Mouse (Mus musculus): Measurements from ENCODE around the gene Pcgf2.
A peak's percentile ranks its signal among the peaks of the same experiment; 100 is the strongest.

Pcgf2 gene

DNA sequence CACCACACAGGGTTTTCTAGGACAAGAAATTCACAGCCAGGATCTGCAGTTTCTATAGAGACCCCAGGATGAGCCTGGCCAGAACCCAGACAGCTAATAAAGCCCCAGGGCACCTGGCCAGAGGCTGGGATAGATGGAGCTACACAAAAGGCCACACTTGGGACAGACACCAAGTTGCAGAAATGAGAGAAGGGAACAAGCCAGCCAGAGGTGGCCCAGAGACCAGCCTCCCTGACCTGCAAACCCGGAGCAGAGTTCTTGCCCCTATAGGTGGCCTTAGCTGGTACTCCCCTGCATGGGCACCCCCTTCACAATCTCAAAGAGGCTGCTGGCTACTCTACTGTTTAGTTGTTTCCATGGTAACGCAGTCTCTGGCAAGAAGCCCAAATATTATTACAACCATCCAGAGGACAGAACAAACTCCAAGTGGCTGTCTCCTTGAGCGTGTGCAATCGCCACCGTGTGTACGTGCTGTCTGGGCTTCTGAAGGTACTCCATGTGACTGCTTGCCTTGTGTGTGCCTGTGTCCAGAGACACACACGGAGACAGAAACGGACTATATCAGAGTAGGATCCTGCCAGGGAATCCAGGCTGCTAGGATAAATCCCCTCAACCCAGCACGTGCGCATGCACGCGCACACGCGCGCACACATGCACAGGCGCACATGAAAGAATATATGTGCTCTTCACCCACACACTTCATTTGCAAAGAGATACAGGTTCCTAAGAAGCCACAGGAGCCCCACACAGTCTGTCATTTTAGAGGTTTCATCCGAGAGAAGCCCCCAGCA, 5.2 kb downstream of the Pcgf2 start:
- peak in 1 of 2 experiments; percentile 75 for DNase-seq

DNA sequence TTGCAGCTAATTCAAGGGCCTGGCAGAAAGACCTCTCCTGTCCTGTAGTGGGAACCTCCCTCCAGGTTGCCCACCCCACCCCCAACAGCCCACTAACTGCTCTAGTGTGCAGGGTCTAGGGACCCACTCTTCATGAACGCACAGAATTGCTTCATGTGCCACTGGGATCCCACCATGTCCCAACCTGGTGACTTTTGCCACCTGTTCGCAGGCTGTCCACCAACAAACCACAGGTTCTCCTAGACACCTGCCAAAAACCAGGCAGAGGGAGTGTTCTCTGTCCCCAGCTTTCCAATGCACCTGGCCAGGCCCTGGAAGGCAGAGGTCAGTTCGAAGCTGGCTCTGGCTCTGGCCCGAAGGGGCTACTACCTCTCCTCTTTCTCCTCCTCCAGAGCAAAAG, 5.9 kb downstream of the Pcgf2 start:
- no peak for DNase-seq

DNA sequence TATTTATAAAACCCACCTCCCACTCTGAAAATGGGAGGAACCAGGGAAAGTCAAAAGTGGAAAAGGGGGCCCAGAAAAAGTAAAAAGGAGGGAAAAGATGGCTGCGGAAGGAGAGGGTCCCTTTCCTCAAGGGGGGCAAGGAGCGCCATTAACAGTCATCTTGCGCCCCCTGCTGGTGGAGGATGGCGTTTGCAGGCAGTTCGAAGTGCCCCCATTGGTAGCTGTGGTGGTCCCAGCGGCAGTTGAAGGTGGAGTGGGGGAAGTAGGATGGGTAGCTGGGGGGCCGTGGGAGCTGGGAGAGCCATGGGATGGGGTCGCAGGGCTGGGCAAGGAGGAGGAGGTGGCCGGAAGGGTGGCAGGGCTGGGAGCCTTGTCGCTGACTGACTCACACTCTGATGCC, 10.4 kb downstream of the Pcgf2 start:
- DNase-seq: peak in 1 of 2 experiments; percentile 57

DNA sequence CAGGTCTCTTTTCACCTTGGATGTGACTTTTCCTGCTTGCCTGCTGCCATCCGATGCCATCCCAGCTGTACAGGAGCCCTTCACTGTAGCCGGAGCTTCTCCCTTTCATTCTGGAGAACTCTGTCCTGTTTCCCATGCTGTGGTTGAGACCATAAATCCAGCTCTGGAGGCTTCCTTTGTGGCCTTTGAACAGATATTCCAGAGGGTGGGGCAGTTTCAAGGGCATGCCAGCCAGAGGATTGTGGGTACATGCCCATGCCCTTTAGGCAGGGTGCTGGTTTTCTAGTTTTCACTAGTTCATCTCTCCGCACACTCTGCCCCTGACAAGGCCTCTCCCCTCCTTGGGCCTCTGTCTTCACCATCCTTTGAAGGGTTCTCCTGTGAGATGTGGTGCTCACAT, 13.2 kb downstream of the Pcgf2 start:
- no peak for DNase-seq

DNA sequence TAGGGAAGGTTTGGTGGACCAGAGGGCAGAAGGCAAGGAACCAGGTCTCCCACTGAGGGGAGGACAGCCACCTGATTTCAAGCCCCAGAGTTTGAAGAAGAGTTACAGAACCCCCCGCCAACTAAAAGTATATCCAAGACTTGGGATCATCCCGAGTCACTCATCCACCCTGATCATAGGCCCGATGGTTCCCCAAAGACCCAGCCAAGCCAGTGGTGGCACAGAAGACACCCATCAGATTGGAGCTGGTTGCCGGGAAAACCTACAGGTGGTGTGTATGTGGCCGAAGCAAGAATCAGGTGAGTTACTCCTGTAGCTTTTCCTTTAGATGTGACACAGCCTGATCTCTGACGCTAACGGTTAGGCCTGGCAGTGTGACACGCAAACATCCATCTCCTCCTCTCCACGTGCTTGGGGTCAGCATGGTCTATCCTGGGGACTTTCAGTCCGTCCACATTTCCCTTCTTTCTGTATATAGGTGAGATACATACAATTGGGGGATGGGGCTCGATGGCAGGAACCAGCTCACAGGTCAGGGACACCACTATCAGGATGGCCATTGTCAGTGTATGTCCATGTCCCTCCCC, 13.9 kb downstream of the Pcgf2 start:
- DNase-seq: no peak

DNA sequence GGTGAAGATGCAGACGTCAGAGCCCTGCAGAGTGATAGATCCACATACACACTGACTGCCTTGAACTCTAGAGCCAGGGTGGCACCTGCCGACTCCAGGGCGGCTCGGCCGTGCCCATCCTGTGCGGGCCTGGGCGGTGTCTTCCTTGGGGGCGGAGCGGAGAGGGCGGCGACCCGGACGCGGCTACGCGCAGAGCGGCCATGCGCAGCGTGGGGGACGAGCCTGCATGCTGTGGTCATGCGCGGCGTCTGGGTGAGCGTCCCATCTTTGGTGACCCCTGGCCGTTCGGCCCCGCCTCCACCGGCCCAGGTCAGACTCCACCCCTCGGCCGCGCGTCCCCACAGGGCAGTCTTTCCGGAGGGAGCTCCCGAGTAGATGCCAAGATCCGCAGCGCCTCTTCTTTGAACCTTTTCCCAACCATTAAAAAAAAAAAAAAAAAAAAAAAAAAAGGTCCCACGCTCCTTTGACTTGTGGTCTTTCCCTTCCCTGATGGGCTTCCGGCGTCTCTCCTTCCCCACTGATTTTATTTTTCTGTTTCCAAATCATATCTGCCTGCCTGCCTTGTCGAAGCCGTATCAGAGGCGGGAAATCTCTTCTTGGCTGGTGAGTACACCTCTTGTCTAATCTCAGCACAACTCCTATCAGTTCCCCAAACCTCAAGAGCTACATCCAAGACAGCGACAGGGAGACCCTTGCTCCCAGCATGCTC, 14.5 kb downstream of the Pcgf2 start, which contains the start of gene Cisd3:
Cisd3 (plus strand) TSS at position 214 of the 709 bp plus-strand sequence.
- peak; percentile 98 to 99 for DNase-seq

DNA sequence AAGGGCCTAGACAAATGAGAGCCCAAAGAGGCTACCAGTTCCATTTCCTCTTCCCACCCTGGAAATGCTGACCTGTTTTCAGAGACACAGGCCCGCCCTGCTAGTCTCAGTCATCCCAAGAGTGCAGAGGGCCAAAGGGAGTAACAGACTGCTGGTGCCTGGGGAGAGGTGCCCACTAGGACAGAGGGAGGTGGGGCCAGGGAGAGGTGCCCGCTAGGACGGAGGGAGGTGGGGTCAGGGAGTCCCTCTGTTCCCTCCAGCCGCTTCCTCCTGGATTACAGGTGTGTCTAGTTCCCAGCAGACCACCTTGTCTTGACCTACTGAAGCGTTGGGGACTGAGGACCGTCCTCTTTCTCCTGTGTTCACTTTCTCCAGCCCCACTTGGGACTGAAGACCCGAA, 15.5 kb downstream of the Pcgf2 start:
- DNase-seq: no peak

DNA sequence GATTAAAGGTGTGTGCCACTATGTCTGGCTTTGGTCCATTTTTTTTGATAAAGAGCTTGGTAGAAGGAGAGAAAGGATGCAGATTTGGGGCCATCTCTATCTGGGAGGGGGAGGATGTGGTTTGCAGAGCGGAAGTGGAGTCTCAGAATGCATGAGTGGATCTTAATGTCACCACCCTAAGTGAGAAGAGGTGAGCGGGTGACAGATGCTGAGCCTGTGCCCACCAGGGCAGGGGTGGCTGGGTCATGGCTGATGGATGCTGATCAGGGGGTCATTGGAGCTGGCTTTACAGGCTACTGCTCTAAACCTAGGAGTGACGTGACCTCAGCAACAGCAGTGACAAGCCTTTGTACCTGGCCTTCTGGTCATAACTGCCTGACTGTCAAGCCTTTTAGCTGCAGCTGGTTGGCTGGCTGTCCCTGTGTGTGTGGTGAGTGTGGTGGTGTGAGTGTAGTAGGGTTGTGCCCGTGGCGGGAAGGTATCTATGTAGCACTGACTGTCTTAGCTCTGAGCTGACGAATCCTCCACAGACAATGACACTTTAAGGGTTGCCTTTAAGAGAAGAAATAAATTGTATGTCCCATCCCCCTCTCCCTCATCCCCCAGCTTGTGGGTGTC, 16.1 kb downstream of the Pcgf2 start:
- DNase-seq: no peak

DNA sequence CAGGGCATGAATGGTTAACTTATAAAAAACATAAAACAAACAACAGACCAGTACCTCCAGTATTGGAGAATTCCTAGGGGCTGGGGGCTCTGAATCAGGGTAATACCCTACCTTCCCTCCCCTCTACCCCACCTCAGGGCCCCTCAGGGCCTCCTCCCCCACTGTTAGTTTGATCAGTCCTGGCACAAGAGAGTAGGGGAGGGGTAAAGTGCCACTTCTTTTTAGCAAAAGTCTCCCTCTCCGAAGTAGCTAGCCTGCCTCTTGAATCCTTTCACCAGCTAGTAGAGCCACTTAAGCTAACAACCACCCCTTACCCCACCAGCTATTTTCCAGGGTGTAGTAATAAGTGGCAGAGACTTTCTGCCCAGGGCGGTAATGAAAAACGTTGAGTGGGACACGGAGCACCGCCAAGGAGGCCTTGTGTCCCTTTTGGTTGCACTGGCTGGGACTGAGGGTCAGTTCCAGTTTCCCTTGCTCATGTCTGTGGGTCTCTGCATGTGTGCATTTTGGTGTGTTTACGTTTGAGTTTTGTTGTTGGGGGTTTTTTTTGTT, 17.7 kb downstream of the Pcgf2 start:
- peak; percentile 74 to 83 for DNase-seq

DNA sequence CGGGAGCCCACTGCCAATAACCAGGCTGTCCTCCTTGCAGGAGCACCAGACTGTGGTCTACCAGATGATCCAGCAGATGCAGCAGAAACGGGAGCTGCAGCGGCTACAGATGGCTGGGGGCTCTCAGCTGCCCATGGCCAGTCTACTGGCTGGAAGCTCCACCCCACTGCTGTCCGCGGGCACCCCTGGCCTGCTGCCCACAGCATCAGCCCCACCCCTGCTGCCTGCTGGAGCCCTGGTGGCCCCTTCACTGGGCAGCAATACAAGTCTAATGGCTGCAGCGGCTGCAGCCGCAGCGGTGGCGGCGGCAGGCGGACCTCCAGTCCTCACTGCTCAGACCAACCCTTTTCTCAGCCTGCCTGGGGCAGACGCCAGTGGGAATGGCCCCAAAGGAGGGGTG, 19.9 kb downstream of the Pcgf2 start:
- DNase-seq: peak; percentile 57 to 72

DNA sequence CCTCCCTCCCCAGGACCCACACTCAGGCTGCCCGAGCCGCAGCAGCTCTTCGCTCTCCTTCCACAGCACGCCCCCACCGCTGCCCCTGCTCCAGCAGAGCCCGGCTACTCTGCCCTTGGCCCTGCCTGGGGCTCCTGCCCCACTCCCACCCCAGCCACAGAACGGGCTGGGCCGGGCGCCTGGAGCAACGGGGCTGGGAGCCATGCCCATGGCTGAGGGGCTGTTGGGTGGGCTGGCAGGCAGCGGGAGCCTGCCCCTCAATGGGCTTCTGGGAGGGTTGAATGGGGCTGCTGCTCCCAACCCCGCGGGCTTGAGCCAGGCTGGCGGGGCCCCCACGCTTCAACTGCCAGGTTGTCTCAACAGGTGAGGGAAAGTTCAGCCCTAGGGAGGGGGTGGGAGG, 22.0 kb downstream of the Pcgf2 start:
- no peak for DNase-seq

DNA sequence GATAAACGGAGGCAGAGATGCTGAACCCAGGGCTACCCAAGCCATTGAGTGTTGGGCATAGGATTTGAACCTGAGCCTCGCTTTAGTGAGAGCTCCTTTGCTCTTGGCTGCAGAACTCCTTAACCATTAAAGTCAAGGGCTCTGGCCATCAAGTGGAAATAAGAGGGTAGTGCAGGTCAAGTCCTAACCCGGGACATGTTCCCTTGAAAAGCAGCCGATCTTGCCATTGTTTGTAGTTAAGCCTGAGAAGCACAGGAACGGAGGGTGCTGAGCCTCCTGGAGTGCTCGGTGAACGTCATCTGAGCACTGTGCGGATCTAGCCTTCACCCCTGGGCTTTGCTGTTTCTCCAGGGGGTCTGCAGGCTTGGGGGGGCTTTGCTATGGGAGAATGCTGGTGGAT, 22.5 kb downstream of the Pcgf2 start:
- DNase-seq: peak; percentile 33 to 57

DNA sequence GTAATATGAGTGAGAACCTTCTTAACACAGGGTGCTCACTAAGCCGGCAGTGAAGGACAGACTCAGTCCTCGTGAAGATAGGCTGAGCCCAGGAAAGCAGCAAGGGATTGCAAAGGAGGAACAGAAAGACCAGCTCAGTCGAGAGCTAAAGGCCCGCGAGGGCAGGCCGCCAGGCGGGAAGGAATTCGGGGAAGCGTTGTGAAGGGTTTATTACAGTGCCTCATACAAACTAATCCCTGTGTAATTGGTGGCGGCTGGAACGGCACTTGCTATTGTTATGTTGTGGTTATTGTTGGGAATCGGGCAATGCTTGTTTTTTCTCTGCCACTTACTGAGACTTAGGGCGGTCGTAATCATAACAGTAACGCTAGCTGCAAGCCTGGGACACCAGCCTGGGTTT, 22.9 kb downstream of the Pcgf2 start:
- peak in 1 of 2 experiments; percentile 22 for DNase-seq

DNA sequence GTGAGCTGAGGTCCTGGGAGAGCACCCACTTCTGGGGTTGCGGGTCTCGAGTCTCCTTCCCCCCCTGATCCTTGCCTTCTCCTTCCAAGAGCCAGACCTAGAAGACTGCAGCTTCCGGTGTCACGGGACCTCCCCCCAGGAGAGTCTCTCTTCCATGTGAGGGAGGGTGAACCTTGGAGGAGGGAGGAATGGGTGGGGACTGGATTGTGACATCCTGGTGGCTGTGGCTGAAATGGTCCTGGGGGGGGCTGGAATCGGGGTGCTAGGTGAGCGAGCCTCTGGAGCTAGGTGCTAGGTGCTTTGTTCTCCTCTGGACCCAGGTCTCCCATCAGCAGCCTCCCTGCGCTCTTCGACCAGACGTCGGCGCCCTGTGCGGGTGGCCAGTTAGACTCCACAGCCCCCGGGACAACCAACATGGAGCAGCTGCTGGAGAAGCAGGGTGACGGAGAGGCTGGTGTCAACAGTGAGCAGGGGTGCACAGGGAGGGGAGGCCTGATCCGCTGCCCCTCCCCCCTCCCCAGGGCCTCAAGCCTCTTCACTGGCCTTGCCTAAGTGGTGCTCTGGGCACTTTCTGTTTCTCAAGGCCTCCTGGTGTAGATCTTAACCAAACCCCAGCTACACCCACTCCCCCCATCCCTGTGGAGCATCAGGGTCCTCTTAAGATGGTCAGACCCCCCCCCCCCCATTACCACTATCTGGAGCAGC, 24.1 kb downstream of the Pcgf2 start:
- peak; percentile 50 to 68 for DNase-seq

DNA sequence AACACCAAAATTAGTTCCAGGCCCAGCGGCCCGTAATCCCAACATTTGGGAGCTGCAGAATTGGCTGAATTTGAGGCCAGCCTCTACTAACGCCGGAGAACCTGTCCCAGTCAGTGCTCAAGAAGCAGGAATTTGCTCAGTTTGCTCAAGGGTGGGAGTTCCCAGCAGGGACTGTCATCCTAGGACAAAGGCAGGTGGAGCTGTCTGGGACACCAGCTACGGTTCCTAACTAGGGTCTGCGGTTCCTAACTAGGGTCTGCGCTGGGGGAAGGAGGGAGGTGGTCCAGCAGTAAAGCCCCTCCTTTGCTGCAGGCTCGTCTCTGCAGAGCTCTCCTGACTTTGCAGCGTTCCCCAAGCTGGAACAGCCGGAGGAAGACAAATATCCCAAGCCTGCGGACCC, 27.1 kb downstream of the Pcgf2 start:
- DNase-seq: no peak

DNA sequence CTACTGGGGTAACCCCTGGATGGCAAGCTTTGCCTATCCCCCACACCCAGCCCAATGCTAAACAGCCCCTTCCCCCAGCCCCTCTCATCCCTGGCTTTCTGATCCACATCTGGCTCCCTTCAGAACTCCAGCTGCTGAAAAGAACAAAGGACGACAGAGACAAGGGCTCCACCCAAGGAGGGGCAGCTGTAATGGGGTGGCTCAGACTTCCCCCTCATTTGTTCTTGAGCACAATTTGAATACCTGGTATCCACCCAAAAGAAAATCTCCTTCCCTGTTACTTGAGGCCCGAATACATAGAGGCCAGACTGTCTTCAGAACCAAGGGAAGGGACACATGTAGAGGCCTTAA, 29.1 kb downstream of the Pcgf2 start:
- no peak for DNase-seq

DNA sequence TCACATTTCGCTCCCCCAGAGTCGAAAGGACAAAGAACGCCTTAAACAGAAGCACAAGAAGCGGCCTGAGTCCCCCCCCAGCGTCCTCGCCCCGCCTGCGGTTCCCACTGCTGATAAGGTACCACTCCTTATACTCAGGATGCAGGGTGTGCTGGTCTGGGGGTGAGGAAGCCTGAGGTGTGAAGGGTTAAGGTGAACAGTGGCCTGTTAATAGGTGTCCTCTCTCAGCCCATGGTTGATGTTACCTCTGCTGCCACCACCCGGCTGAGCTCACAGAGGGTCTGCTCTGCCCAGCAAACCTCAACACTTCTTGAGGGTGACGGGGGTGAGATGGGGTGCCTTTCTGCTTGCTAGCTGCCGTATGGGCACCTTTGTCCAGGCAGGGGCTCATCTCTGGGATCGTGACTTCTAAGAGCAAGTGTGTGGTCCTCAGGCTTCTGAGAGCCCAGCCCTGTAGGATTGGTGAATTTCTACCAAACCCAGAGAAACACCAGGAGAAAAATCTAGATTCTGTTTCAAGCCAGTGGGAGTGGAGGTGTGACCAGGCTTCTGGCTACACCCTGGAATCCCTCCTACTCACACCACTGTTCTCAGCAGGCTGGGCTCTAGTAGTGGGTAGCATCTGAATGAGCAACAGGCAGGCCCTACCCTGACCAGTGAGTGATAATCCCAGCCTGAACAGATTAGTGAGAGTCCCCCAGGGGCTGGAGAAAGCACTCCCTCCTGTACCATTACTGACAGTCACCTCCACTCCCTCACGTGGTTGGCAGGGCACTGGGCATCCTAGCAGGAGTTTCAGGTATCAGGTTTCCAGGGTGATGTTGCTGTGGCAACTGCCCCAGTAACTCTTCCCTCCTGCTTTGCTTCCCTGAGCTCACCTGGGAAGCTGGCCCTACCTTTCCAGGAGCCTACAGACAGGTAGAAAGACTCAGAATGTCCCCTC, 29.8 kb downstream of the Pcgf2 start:
- no peak for DNase-seq

DNA sequence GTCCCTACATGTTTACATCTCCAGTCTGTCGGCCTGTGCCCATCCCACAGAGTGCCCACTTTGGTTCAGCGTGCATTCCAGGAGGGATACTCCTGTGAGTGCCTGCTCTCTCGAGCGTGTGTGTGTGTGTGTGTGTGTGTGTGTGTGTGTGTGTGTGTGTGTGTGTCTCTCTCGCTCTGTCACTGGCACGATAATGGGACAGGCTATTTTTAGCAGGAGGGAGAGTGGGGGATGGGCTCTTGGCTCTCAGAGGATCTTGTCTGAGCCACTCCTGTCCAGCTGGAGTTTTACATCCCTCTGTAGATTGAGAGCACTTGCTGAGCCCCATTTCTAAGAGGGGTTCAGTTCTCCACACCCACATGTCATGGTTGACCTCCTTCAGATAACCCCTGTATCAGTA, 30.5 kb downstream of the Pcgf2 start:
- peak; percentile 48 to 59 for DNase-seq

DNA sequence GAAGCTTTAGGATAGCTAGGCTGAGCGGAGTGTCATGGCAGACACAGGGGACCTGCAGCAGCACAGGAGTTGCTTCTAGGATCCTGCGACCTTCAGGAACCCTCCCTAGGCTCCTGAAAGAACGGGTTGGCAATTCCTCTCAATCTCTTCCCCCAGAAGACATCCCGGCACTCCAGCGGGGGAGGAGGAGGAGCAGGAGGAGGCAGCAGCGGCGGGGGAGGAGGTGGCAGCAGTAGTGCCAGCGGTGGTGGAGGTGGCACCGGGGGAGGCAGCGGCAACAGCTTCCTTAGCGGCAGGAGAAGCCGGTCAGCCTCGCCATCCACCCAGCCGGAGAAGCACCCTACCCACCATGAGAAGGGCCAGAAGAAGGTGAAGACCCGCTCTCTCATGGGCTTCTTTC, 31.0 kb downstream of the Pcgf2 start:
- no peak for DNase-seq

DNA sequence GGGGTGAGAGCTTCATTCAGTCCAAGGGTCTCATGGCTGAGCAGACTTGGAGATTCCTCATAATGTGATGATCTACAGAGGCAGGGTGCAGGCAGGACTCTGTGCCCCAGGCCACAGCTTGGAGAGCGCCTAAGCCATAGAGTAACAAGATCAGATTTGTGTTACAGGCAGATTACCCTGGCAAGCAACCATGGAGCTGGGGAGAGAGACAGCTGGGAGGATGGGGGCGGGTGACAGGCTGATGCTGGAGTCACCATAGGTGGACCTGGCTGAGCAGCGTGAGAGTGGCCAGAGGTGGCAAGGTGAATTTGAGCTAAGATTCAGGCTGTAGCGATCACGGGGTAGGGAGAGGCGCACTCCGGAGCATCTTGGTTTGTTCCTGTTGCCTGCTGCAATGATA, 32.1 kb downstream of the Pcgf2 start:
- DNase-seq: no peak

DNA sequence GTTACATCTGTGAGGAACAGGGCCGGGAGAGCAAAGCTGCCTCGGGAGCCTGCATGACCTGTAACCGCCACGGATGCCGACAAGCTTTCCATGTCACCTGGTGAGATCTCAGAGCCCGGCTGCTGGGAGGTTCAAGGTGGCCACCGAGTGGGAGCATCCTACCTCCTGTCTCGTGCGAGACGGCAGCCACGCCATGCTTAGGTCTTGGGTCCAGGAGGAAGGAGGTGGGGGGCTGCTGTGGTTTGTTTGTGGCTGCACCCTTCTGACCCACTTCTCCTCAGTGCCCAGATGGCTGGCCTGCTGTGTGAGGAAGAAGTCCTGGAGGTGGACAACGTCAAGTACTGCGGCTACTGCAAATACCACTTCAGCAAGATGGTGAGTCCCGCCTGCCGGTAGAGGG, 33.5 kb downstream of the Pcgf2 start:
- DNase-seq: no peak

All from lung, adult 18-20 months (tissue).